Mouse (Mus musculus): ENCODE results near the gene Pkd1l3.

Gene Pkd1l3

GRCm38 (mm10) chr8:109632498-109632897 lies 18.2 kb downstream of the Pkd1l3 start:
- no peak for DNase-seq

- DNase-seq: no peak
Measured at GRCm38 (mm10) chr8:109635146-109635545, 20.8 kb downstream of the Pkd1l3 start.

- no peak for DNase-seq
Measured at GRCm38 (mm10) chr8:109638851-109639250, 24.5 kb downstream of the Pkd1l3 start.

GRCm38 (mm10) chr8:109640410-109640809 lies 26.1 kb downstream of the Pkd1l3 start:
- no peak for DNase-seq

GRCm38 (mm10) chr8:109641236-109641635 lies 26.9 kb downstream of the Pkd1l3 start:
- no peak for DNase-seq

- no peak for DNase-seq
Measured at GRCm38 (mm10) chr8:109647331-109647730, 33.0 kb downstream of the Pkd1l3 start.

GRCm38 (mm10) chr8:109648469-109648868 lies 34.2 kb downstream of the Pkd1l3 start:
- no peak for DNase-seq

- DNase-seq: no peak
Measured at GRCm38 (mm10) chr8:109650801-109651200, 36.5 kb downstream of the Pkd1l3 start.

- no peak for DNase-seq
Measured at GRCm38 (mm10) chr8:109656860-109657259, 42.5 kb downstream of the Pkd1l3 start.

- DNase-seq: no peak
Measured at GRCm38 (mm10) chr8:109662328-109662727, 48.0 kb downstream of the Pkd1l3 start.

- DNase-seq: no peak
Measured at GRCm38 (mm10) chr8:109666616-109667015, 52.3 kb downstream of the Pkd1l3 start.

GRCm38 (mm10) chr8:109672656-109673055 lies 58.3 kb downstream of the Pkd1l3 start:
- no peak for DNase-seq

GRCm38 (mm10) chr8:109673596-109673995 lies 59.3 kb downstream of the Pkd1l3 start:
- DNase-seq: no peak

- no peak for DNase-seq
Measured at GRCm38 (mm10) chr8:109675896-109676643, 61.8 kb downstream of the Pkd1l3 start.

- DNase-seq: no peak
Measured at GRCm38 (mm10) chr8:109681535-109681934, 67.2 kb downstream of the Pkd1l3 start.

- no peak for DNase-seq
Measured at GRCm38 (mm10) chr8:109682120-109682519, 67.8 kb downstream of the Pkd1l3 start.

- no peak for DNase-seq
Measured at GRCm38 (mm10) chr8:109687248-109687647, 72.9 kb downstream of the Pkd1l3 start.

GRCm38 (mm10) chr8:109691769-109692168 lies 77.5 kb downstream of the Pkd1l3 start:
- peak; percentile 34 for DNase-seq

- no peak for DNase-seq
Measured at GRCm38 (mm10) chr8:109692443-109693145, 78.3 kb downstream of the Pkd1l3 start.

GRCm38 (mm10) chr8:109693146-109693900 lies 79.0 kb downstream of the Pkd1l3 start, which contains the start of gene Ist1:
Gene Ist1 (minus strand): TSS chr8:109693260.
- peak; percentile 99 for DNase-seq

GRCm38 (mm10) chr8:109694154-109694553 lies 79.8 kb downstream of the Pkd1l3 start:
- no peak for DNase-seq

GRCm38 (mm10) chr8:109697754-109698153 lies 83.4 kb downstream of the Pkd1l3 start:
- no peak for DNase-seq

GRCm38 (mm10) chr8:109698477-109698876 lies 84.2 kb downstream of the Pkd1l3 start:
- DNase-seq: no peak
